Mouse (Mus musculus): ENCODE measurements around the gene Tnk1. TPM values are rescaled to one million over a fixed set of nuclear protein-coding genes. Genes with fewer than 3 reads are reported as not detected.

Tnk1 gene
- total RNA-seq (2014; fragmentation: Nextera tagmentation) (4.3 and 9.0 TPM in 2 replicates), total RNA-seq (2017) (0.82 and 1.5 TPM in 2 replicates), polyA plus RNA-seq (2012) (0.47 and 0.95 TPM in 2 replicates)

DNA sequence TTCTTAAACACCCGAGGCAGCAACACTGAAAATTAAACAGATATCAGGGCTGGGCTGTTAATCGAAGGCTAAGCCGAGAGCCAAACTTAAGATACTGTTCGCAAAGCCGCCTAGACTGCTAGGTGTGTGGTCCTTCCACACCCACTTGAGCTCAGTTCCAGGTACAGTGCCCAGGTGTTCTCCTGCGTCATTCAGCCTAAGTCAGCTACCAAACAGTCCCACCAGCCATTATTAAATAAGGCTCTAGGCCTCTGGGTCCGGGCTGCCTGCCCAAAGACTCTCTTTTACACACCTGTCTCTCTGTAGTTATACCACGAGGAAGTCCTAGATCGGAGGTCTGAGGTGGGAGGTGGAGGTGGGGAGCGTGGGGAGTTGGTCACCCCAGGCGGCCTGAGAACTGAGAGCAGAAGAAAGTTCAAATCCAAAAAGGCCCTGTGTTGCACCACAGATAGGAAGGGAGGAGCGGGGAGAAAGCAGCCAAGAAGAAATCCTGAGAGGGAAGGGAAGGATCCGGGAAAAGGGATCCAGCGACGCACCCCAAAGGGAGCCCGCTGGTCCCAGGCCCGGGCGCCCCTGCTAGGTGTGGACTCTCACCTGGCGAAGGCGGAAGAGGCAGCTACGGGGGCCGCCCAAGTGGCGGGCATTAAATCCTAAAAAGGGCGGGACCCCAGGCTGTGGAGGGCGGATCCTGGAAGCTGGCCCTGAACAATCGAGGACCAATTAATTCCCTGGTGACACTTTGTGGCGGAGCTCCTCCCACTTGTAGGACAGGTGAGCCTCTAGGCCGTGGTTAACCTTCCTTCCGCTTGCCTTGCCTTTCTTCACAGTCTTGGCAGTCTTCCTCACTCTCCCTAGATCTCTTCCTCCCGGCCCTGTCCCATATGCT, at the start of gene Tnk1:
Gene Tnk1 (minus strand): TSS at position 618 of the 886 bp plus-strand sequence.
- DNase-seq (ENCODE audit: low spot score) (no peak), ATAC-seq (ENCODE audit: extremely low read depth, insufficient number of reproducible peaks, low FRiP score, poor library complexity, severe bottlenecking) (no peak)
- peaks cover 27% of the 10 kb centered on the region for H3K27me3 ChIP-seq (ENCODE audit: insufficient read depth, low read length)
- peaks cover 35% of the 10 kb centered on the region for H3K4me1 ChIP-seq (ENCODE audit: insufficient read depth, low read depth, low read length)
- H3K4me3 ChIP-seq (ENCODE audit: low read depth, low read length), result no peak within 1 kb of the TSS
- H3K9me3 ChIP-seq (replicated peaks), result no peaks in the 10 kb centered on the region
- TF ChIP-seq GATA2 (IDR thresholded peaks at IDR 0.05; ENCODE audit: borderline replicate concordance, low read depth, low read length), result no peak
- no peak for TF ChIP-seq CTCF (IDR thresholded peaks at IDR 0.05; ENCODE audit: low read depth, low read length)
- H3K36me3 ChIP-seq (replicated peaks), result no peaks in the 10 kb centered on the region

- TF ChIP-seq CTCF (IDR thresholded peaks at IDR 0.05; ENCODE audit: low read depth, low read length) (no peak), TAL1 (conservative IDR thresholded peaks at IDR 0.05; ENCODE audit: low read depth, low read length) (no peak), GATA1 (IDR thresholded peaks at IDR 0.05; ENCODE audit: borderline replicate concordance, low read length) (no peak), GATA2 (IDR thresholded peaks at IDR 0.05; ENCODE audit: borderline replicate concordance, low read depth, low read length) (no peak), POLR2AphosphoS5 (IDR thresholded peaks at IDR 0.05; ENCODE audit: insufficient replicate concordance, low read depth, low read length) (no peak)
- no peak for ATAC-seq (ENCODE audit: extremely low read depth, insufficient number of reproducible peaks, low FRiP score, poor library complexity, severe bottlenecking)
- H3K4me1 ChIP-seq (ENCODE audit: insufficient read depth, low read depth, low read length), result peaks cover 52% of the 10 kb centered on the region
- H3K36me3 ChIP-seq (replicated peaks), result peaks cover 65% of the 10 kb centered on the region
- no peaks in the 10 kb centered on the region for H3K9me3 ChIP-seq (replicated peaks)
- no peaks in the 10 kb centered on the region for H3K27me3 ChIP-seq (ENCODE audit: insufficient read depth, low read length)
- DNase-seq (ENCODE audit: low spot score), result no peak
- H3K4me3 ChIP-seq (ENCODE audit: low read depth, low read length), result no peak overlapping the region
Observed at GRCm38 (mm10) chr11:69904311-69904710, 45.8 kb upstream of the Tnk1 start.

DNA sequence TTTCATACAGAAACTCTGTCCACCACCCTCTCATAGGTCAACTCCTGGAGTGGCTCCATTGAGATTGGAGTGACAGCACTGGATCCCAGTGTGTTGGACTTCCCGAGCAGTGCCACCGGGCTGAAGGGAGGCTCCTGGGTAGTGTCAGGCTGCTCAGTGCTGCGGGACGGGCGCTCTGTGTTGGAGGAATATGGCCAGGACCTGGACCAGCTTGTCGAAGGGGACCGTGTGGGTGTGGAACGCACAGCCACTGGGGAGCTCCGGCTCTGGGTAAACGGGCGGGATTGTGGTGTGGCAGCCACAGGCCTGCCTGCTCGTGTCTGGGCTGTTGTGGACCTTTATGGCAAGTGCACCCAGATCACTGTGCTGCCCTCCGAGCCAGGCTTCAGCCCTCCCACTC, 44.4 kb upstream of the Tnk1 start:
- no peak for DNase-seq (ENCODE audit: low spot score)
- H3K27me3 ChIP-seq (ENCODE audit: insufficient read depth, low read length), result no peaks in the 10 kb centered on the region
- H3K9me3 ChIP-seq (replicated peaks), result no peaks in the 10 kb centered on the region
- peaks cover 51% of the 10 kb centered on the region for H3K36me3 ChIP-seq (replicated peaks)
- H3K4me1 ChIP-seq (ENCODE audit: insufficient read depth, low read depth, low read length), result peaks cover 60% of the 10 kb centered on the region
- ATAC-seq (ENCODE audit: extremely low read depth, insufficient number of reproducible peaks, low FRiP score, poor library complexity, severe bottlenecking), result no peak
- H3K4me3 ChIP-seq (ENCODE audit: low read depth, low read length), result peak overlapping the region; percentile 97
- TF ChIP-seq GATA2 (IDR thresholded peaks at IDR 0.05; ENCODE audit: borderline replicate concordance, low read depth, low read length), result no peak
- TF ChIP-seq TAL1 (conservative IDR thresholded peaks at IDR 0.05; ENCODE audit: low read depth, low read length), result no peak
- TF ChIP-seq POLR2AphosphoS5 (IDR thresholded peaks at IDR 0.05; ENCODE audit: insufficient replicate concordance, low read depth, low read length), result no peak
- no peak for TF ChIP-seq CTCF (IDR thresholded peaks at IDR 0.05; ENCODE audit: low read depth, low read length)
- TF ChIP-seq GATA1 (IDR thresholded peaks at IDR 0.05; ENCODE audit: borderline replicate concordance, low read length), result no peak

DNA sequence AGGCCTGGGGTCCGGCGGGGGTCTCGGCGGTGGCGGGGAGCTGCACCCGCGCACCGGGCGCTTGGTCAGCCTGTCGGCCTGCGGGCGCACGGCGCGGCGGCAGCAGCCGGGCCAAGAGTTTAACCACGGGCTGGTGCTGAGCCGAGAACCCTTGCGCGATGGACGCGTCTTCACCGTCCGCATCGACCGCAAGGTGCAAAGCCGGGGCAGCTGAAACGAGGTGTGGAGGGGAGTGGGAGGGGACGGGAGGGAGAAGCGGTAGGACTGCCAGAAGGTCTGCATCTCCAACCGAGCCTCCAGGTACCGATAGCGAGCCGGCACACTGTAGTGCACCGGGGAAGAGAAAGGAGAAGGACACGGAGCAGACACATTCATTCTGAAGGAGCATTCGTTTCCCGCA, 43.5 kb upstream of the Tnk1 start:
- H3K4me1 ChIP-seq (ENCODE audit: insufficient read depth, low read depth, low read length), result peaks cover 60% of the 10 kb centered on the region
- peak overlapping the region; percentile 97 for H3K4me3 ChIP-seq (ENCODE audit: low read depth, low read length)
- no peak for ATAC-seq (ENCODE audit: extremely low read depth, insufficient number of reproducible peaks, low FRiP score, poor library complexity, severe bottlenecking)
- peaks cover 46% of the 10 kb centered on the region for H3K36me3 ChIP-seq (replicated peaks)
- TF ChIP-seq CTCF (IDR thresholded peaks at IDR 0.05; ENCODE audit: low read depth, low read length) (no peak), GATA1 (IDR thresholded peaks at IDR 0.05; ENCODE audit: borderline replicate concordance, low read length) (no peak), GATA2 (IDR thresholded peaks at IDR 0.05; ENCODE audit: borderline replicate concordance, low read depth, low read length) (no peak)
- DNase-seq (ENCODE audit: low spot score), result no peak
- H3K9me3 ChIP-seq (replicated peaks), result no peaks in the 10 kb centered on the region
- no peaks in the 10 kb centered on the region for H3K27me3 ChIP-seq (ENCODE audit: insufficient read depth, low read length)

- DNase-seq (ENCODE audit: low spot score) (peak; percentile 92), ATAC-seq (ENCODE audit: extremely low read depth, insufficient number of reproducible peaks, low FRiP score, poor library complexity, severe bottlenecking) (peak; percentile 56; the same call in 1 of the 2 replicates)
- no peaks in the 10 kb centered on the region for H3K27me3 ChIP-seq (ENCODE audit: insufficient read depth, low read length)
- H3K4me3 ChIP-seq (ENCODE audit: low read depth, low read length), result peak overlapping the region; percentile 97
- H3K4me1 ChIP-seq (ENCODE audit: insufficient read depth, low read depth, low read length), result peaks cover 60% of the 10 kb centered on the region
- no peaks in the 10 kb centered on the region for H3K9me3 ChIP-seq (replicated peaks)
- no peak for TF ChIP-seq GATA2 (IDR thresholded peaks at IDR 0.05; ENCODE audit: borderline replicate concordance, low read depth, low read length)
- TF ChIP-seq POLR2AphosphoS5 (IDR thresholded peaks at IDR 0.05; ENCODE audit: insufficient replicate concordance, low read depth, low read length), result no peak
- TF ChIP-seq CTCF (IDR thresholded peaks at IDR 0.05; ENCODE audit: low read depth, low read length), result no peak
- TF ChIP-seq GATA1 (IDR thresholded peaks at IDR 0.05; ENCODE audit: borderline replicate concordance, low read length), result no peak
- no peak for TF ChIP-seq TAL1 (conservative IDR thresholded peaks at IDR 0.05; ENCODE audit: low read depth, low read length)
- H3K36me3 ChIP-seq (replicated peaks), result peaks cover 41% of the 10 kb centered on the region
Observed at GRCm38 (mm10) chr11:69901406-69901846, 42.9 kb upstream of the Tnk1 start.

GRCm38 (mm10) chr11:69900471-69901405, 42.2 kb upstream of the Tnk1 start, which contains the start of the genes 2810408A11Rik and Neurl4:
Gene 2810408A11Rik, minus strand, starts transcription at chr11:69900987.
Gene Neurl4, plus strand, starts transcription at chr11:69901072.
- no peak for TF ChIP-seq GATA1 (IDR thresholded peaks at IDR 0.05; ENCODE audit: borderline replicate concordance, low read length)
- TF ChIP-seq CTCF (IDR thresholded peaks at IDR 0.05; ENCODE audit: low read depth, low read length), result no peak
- TF ChIP-seq GATA2 (IDR thresholded peaks at IDR 0.05; ENCODE audit: borderline replicate concordance, low read depth, low read length), result no peak
- no peak; the same call in 1 of the 2 replicates for TF ChIP-seq POLR2AphosphoS5 (IDR thresholded peaks at IDR 0.05; ENCODE audit: insufficient replicate concordance, low read depth, low read length)
- TF ChIP-seq TAL1 (conservative IDR thresholded peaks at IDR 0.05; ENCODE audit: low read depth, low read length), result no peak
- H3K4me1 ChIP-seq (ENCODE audit: insufficient read depth, low read depth, low read length), result peaks cover 57% of the 10 kb centered on the region

More at GRCm38 (mm10) chr11:69900471-69901405, 42.2 kb upstream of the Tnk1 start, which contains the start of the genes 2810408A11Rik and Neurl4:
- Histone ChIP-seq H3K36me3 (replicated peaks) (peaks cover 34% of the 10 kb centered on the region), H3K27me3 (ENCODE audit: insufficient read depth, low read length) (no peaks in the 10 kb centered on the region), H3K9me3 (replicated peaks) (no peaks in the 10 kb centered on the region), H3K4me3 (ENCODE audit: low read depth, low read length) (peak within 1 kb of the TSS; percentile 97)
- ATAC-seq (ENCODE audit: extremely low read depth, insufficient number of reproducible peaks, low FRiP score, poor library complexity, severe bottlenecking) (peak; percentile 87), DNase-seq (ENCODE audit: low spot score) (peak; percentile 99)

Data from G1E (cell line).